Mouse (Mus musculus) T-helper 17 cell (primary cell): ENCODE measurements around the gene Gramd4.

Source experiments
- in situ Hi-C, 2 experiments: fragments of 300-600 bp; cut with MboI, MseI; formaldehyde crosslinking; loops; 1 replicate in 1 of 2; 2 replicates in 1 of 2; pipeline ENCODE4 v1.15.1; 2025; ENCODE audit warnings: high pct_unique_total_duplicates in 2 of 2

Gene Gramd4

DNA sequence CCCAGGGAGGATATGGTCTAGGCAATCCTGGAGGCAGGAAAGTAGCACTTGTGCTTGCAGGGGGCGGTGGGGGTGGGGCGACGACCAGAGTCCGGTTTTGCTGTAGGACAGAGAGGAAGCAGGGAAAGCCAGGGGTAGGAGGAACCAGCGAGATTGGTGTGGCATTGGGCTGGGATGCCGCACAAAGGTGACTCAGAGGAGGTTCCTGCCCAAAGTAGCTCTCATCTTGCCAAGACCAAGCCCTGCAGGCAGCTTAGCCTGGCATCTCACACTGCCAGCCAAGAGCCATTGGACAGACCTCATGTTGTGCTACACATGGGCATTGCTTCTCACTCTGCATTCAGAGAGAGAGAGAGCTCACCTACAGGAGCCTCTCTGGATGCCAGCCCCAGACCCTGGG, at the start of gene Gramd4:
TSS of gene Gramd4 (plus strand) at position 283 of the 400 bp plus-strand sequence.
- in situ Hi-C loops: loop anchor here in 1 of 2 experiments (10.0 kb wide), 1 partner anchor 1133 kb away; the partner anchor contains the start of genes Gm29666 and Nup50

DNA sequence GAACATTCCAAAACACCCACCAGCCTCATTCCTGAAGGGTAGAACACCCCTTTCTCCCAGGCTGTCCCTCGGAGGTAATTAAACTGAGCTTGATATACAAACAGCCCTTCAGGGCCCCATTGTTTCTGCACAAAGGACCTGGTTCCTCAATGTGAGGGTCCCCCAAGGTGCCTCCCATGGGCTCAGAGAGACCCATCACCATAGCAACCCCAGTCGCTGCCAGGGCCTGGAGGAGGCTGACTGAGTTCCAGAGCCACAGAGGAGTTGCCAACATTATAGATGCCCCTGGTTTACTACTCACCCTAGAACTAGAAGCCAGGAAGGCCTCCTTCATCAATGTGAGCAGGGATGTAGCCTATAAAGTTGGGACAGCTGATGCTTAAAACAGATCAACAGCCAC, 44.4 kb upstream of the Gramd4 start:
- in situ Hi-C loops: no loop called here

DNA sequence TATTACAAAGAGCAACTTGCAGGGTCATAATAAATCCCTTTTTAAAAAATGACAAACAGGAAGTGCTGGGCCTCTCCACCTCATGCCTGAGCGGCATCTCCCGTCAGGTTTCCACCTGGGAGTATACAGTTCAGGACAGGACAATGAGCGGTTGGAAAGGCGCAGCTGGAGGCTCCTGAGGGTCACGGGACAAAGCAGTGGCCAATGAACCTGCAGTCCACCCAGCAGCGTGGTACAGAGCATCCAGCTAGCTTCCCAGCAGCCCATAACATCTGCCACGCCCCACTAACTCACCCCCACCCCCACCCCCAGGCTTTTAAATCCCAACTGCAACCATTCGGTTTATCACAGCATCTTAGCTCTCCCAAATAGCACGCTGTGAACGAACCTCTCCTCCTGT, 43.8 kb upstream of the Gramd4 start:
- in situ Hi-C loops: no loop called here

DNA sequence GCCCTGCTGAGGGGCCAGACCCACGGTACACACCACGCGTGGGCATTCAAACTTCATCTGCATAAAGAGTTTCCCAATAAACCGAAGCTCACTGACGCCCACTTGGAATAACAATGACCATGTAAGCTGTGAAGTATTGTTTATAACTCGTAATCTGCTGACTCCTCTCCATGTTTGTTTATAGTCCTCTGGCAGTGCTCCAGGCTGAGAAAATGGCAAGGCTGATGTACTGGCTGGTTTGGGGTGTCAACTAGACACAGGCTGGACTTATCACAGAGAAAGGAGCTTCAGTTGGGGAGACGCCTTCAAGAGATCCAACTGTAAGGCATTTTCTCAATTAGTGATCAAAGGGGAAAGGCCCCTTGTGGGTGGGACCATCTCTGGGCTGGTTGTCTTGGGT, 42.5 kb upstream of the Gramd4 start:
- in situ Hi-C loops: no loop called here

DNA sequence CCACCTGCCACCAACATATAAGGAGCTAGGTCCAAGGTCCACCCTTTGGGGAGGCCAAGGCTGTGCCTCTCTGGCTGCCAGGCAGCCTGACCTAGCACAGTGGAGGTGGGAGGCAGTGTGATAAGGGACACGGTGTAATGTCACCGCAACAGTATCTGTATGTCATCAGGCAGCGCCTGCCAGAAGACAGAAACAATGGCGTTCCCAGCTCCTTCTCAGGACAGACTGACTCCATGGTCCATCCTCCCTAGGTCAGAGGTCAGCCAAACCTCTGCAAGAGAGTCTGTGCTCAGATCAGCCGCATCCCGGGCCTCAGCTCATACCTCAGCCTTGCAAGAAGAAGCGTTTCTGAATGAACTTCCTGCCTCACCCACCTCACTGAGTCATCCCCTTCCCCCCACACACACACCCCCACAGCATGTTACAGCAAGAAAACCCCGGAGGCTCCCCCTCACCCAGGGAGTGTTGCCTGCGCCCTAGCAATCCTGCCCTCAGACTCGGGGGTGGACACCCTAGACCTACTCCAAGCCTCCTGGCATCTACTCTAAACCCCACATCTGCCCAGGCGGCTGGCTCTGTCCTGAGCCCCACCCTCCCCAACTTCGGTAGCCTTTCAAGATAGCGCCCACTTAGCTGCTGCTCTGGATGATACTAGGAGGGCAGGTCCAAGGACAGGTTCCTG, 41.5 kb upstream of the Gramd4 start:
- in situ Hi-C loops: no loop called here

DNA sequence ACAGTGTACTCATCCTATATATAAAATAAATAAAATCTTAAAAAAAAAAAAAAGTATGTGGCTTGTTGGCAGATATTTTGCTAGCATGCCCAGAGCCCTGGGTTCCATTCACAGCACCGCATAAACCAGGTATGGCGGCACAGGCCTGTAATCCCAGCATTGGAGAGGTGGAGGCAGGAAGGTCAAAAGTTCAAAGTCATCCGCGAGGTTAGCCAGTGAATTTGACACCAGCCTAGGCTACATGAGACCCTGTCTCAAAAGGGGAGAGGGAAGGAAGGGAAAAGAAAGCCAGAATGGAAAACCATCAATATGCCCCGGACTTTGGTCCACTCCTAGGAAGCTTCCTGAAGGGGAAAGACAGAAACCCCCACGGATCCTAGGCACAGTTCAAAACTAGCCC, 40.2 kb upstream of the Gramd4 start:
- in situ Hi-C loops: no loop called here

DNA sequence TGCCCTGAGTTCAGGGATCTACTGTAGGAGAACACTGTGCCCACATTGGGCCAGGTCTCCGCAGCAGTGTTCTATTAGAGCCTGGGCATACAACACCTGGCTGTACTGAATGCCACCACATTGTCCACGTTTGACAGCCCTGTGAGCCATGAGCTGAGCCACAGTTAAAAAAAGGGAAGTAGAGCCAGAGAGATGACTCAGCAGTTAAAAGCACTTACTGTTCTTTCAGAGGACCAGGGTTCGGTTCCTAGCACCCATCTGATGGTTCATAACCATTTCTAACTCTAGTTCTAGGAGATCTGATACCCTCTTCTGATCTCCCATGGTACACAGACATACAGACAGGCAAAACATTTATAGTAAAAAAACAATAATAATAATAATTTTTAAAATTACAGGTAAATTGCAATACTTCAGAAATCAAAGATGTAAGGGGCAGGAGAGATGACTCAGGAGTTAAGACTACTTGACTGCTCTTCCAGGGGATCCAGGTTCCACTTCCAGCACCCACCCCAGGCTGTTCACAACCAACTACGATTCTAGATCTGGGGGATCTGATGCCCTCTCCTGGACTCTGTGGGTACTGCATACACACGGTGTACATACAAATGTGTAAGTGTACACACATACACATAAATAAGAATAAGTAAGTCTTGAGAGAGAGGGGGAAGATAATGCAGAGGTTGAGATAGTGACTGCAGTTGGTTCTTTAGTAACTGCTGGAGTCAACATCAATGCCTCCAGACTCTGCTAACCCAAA, 38.6 kb upstream of the Gramd4 start:
- in situ Hi-C loops: no loop called here

DNA sequence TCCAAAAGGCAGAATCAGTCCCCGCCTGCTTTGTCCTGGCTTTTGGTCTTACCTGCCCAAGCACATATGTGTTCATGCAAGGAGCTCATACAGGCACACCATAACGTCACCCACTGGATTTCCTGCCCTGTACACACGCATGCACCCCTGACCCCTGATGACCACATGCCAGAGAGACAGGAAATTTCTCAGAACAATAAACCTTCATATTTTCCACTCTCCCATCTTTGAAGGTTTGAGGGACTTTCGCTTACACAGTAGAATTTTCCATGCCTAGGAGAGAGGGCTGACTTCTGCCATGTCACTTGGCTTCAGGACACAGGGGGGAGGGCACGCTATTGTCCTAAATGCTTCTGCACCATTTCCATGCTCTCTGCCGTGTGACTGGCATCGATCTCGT, 37.5 kb upstream of the Gramd4 start:
- in situ Hi-C loops: no loop called here

DNA sequence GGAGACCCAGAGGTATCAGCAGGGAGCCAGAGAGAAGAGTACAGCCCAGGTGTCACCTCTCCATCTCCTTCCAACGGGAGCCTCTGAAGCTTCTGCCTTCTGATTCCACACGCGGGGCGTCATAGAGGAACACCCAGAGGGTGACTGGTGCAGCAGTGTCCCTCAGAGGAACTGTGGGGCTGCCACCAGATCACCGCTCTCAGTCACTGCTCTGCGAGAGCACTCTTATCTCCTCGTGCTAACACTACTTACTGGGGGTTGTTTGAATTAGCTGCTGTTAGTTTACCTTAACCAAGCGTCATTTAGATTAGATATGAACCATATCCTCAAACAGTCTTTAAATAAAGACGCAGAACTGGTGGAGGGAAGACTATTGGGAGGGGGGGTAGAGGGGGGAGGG, 36.2 kb upstream of the Gramd4 start:
- in situ Hi-C loops: no loop called here

DNA sequence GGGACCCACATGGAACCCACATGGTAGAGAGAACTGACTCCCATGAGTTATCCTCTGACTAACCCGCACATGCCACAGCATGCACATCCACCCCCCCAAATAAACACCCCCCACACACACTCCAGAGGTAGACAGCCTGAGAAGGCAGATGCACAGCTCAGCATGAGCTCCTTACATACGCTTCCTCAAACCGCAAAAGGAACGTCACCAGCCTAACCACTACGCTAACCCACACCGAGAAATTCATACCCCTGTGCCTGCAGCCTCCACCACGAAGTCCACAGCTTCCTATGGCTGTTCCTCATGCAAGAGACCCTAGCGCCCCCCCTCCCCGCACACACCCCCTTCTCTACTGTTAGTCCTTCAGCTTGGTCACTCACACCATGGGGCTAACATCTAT, 35.5 kb upstream of the Gramd4 start:
- in situ Hi-C loops: no loop called here

DNA sequence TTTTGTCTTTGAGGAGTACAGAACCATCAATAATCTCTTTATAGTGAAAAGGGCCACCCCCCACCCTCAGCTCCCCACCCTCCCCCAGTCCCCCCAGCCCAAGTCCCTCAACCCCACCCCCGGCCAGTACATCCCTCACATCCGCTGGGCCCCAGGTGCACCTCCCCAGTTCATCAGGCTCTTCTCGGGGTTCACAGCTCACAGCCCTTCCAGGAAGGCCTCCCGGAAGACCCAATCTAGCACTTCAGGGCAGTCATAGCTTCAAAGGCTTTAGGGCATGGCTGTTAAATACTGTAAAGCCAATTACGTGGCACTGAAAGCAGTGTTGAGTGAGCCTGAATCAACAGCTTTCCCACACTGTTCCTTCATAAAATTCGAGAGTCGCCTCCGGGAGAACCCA, 29.6 kb upstream of the Gramd4 start:
- in situ Hi-C loops: no loop called here

DNA sequence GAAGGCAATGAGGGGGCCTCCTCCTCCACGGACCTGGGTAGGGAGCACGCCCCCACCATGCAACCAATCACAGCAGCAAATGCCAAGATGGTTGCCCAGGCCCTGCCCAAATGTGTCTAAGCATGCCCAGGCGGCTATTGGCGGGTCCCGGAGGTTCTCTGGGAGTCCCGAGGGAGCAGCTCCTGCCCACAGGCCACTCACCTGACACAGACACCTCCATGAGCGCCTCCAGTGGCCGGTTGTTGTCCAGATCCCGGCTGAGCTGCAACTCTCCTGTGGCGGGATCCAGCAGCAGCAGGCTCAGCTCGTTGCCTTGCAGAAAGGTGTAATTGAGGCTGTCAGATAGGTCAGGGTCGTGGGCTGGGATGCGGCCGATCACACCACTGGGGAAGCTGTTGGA, 27.5 kb upstream of the Gramd4 start:
- in situ Hi-C loops: no loop called here

DNA sequence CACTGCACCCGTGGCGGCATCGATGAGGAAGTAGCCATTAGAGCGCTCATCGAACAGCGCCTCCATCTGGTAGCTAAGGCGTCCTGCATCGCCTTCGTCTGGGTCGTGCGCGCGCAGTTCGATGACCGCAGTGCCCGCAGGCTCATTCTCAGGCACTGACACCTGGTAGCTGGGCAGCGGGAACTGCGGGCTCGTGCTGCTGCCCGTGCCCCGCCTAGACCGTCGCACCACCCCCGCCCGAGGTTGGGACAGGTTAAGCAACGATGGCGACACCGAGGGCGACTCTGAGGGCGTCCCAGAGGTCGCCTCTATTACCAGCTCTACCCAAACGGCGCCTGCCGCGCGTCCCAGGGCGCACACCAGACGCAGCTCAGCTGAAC, 24.7 kb upstream of the Gramd4 start:
- in situ Hi-C loops: no loop called here

DNA sequence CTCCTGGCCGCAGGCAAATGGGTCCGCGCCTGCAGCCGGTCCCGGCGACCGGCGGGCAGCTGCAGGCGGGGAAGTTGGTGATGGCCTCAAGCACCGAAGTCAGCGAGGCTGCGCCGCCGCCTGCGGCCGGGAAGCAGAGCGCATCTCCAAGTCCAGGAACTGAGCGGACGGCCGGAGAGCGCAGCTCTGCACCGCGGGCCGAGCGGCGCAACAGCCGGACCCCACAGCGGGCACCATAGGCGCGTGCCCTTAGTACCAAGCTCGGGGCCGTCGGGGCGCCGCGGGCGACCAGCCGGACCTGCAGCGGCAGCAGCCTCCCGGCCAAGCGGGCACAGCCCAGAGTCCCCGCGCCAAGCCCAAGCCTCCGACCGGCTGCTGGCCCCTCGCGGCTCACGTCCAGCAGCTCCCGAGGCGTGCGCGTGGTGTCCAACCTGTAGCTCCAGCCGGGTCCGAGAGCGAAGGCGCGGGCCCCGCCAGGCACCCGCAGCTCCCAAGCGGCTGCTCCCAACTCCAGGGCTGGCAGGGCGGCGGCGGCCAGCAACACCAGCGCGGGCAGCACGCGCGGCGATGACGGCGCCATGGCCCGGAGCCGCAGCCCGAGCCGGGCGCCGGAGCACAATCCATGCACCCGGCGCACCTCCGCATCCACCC, 24.2 kb upstream of the Gramd4 start, which contains the start of gene Celsr1:
TSS of gene Celsr1 (minus strand) at position 587 of the 651 bp plus-strand sequence.
- in situ Hi-C loops: no loop called here

DNA sequence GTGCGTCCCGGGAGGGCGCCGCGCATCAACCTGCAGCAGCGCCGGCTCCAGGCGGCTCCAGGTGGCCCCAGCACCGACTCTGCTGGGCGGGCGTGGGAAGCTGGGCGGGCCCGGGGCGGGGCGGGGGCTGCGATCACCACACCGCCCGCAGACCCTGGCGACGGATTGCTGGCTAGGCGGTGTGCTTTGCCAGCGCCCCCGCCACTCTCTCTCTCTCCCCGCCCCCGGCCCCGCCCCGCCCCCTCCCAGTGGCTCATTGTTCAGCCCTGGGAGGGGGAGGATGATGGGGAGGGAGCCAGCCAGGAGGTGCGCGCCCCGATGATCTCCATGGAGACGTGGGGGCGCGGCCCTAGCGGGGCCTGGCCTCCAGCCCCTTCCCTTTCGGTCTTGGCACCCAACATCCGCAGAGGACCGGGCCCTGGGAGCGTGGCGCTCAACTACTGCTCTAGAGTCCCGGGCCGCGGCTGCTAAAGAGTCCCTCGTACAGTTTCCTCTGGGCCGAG, 23.4 kb upstream of the Gramd4 start:
- in situ Hi-C loops: no loop called here

DNA sequence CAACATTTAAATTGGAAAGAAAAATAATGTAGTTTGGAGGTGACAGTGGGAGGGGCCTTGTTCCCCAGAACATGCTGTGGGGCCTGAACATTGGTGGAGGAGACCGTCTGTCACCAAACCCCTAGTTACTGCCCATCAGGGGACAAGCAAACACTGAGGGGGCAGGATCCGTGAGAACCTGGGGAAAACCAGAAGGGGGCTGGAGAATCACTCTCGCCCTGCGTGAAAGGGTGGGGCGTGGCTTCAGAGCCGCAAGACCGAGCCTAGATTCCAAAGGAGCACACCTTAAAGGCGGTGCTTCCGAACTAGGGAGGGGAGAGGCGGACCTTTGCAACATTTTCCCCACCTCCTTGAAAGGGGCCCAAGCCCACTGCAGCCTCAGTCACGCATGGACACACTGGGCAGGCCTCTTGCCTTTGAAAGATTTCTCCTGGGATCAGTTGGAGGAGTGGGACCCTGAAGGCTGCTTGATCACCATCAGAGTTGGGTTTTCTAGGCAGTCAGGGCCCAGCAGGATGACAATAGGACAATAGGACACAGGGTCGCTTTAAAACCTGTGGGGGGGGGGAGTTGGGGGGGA, 22.6 kb upstream of the Gramd4 start:
- in situ Hi-C loops: loop anchor here in 1 of 2 experiments (5.0 kb wide), 1 partner anchor 123 kb away; no protein-coding TSS in a partner anchor

DNA sequence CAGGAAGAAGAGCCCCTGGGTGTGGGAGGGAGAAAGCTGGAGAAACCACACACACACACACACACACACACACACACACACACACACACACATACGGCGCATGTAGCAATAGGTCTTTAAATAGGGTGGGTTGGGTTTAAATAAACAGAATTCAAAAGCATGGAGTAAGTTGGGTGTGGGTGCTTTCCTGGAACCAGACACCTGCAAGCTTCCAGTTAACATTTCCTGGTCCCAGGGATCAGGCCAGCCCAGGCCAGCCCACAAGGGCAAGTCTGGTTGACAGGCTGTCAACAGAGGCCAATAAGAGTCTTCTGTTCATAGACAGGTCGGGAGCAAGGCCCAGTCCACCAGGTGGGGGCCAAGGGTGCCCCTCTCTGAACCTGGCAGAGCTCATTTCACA, 21.6 kb upstream of the Gramd4 start:
- in situ Hi-C loops: loop anchor here in 1 of 2 experiments (5.0 kb wide), 1 partner anchor 124 kb away; no protein-coding TSS in a partner anchor

DNA sequence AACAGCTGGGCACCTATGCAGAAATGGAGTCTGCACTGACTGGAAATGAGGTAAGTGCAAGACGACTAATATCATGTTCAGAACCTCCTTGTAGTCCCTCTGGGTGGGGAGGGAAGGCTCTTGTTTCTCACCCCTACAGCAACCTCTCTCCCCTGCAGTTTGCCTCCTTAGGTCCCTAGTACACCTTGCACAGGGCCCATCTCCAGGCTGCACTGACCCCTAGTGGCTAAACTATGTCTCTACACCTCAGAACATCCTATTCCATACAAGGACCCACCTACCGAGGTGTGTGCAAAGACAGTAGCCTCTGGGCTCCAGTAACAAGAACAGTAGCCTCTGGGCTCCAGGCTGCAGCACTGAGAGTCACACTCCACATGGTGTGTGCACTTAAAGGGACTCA, 18.7 kb upstream of the Gramd4 start:
- in situ Hi-C loops: loop anchor here in 1 of 2 experiments (5.0 kb wide), 1 partner anchor 127 kb away; no protein-coding TSS in a partner anchor

DNA sequence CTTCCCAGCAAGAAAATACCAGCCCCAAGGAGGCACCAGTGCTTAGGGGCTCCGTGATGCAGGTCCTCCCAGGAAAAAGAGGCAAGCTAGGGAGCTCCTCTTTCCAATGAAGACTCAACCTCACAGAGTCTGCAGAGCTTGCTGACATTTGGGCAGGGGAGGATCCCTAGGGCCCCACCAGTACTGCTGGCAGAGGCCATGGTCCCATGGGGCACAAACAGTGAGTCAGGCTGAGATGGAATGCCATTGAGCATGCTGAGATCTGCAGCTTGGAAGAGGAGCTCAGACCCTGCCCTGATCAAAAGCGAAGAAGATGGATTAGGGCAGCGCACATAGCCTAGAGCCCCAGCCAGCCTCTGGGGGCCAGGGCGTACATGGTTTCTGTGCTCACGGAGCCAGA, 16.1 kb upstream of the Gramd4 start:
- in situ Hi-C loops: loop anchor here in 1 of 2 experiments (5.0 kb wide), 1 partner anchor 134 kb away; no protein-coding TSS in a partner anchor

DNA sequence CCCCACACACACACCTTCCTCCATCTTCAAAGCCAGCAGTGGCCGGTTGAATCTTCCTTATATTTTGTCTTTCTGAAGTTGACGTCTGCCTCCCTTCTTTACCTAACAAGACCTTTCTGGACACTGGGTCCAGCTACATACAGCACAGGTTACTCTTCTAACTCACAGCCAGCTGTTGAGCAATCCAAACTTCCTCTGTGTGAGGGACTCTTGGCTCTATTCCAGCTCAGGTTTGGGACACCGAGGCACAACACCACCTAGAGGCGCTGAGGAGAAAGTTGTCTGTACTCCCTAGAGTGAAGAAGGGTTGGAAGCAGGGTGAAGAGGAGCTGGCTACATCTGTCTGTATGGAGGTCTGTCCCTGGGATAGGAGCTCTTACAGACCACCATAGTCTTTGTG, 15.1 kb upstream of the Gramd4 start:
- in situ Hi-C loops: loop anchor here in 1 of 2 experiments (5.0 kb wide), 1 partner anchor 135 kb away; no protein-coding TSS in a partner anchor

DNA sequence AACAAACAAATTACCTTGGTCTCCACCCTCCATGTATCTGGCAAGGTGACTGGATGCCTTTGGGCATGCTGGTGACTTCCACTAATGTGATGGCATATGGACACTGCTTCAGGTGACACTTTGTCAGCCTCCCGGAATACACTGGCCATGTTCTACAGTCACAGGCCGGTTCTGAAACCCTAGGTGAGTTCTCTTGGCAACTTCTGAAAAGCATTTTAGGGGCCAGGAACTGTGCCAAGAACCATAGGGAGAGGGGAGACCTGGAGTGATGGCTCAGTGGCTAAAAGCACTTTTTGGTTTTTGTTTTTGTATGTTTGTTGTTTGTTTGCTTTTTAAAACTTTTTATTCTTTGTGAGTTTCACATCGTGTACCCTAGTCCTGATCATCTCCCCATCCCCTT, 8.0 kb upstream of the Gramd4 start:
- in situ Hi-C loops: no loop called here
